Comparison of ENCODE assay signal across 10 mouse cellular contexts in genomic region chr11:101971410-101971809, GRCm38 (mm10). TPM values are rescaled to one million over a fixed set of nuclear protein-coding genes. Genes with fewer than 3 reads are reported as not detected.
DNase-seq lines count a peak whose midpoint lies in the region; ATAC-seq and TF ChIP-seq lines count a peak whose summit lies in the region.
"Had no signal": no experiment of that assay in that cellular context is flagged by ENCODE, and none has a peak within 500 bp of the region (broad histone marks: within the 10 kb centered on the region; RNA-seq: fewer than 3 reads in every experiment).

No protein-coding gene starts in this region.

- no peak overlapping the region for H3K9ac ChIP-seq in hindbrain, embryonic 16.5 days (ENCODE audit: low read depth, low read length)
- H3K9ac ChIP-seq in hindbrain, embryonic 14.5 days: no peak overlapping the region

- H3K27me3 ChIP-seq in Patski: peaks cover under 1% of the 10 kb centered on the region
- peaks cover 2% of the 10 kb centered on the region for H3K27me3 ChIP-seq in hindbrain, embryonic 16.5 days (replicated peaks; ENCODE audit: control insufficient read depth, insufficient read depth, low read length)
- H3K27me3 ChIP-seq in hindbrain, embryonic 14.5 days (ENCODE audit: control insufficient read depth, insufficient read depth, low read length): peaks cover 3% of the 10 kb centered on the region

- no peak overlapping the region for H3K4me3 ChIP-seq in lung, adult 2 months (replicated peaks; ENCODE audit: extremely low read depth, low read depth, low read length)
- no peak overlapping the region for H3K4me3 ChIP-seq in hindbrain, embryonic 16.5 days (ENCODE audit: low read length)
- no peak overlapping the region for H3K4me3 ChIP-seq in hindbrain, embryonic 14.5 days (replicated peaks; ENCODE audit: low read length)

- TF ChIP-seq CTCF in Patski (IDR thresholded peaks at IDR 0.05): peak; percentile 90
- TF ChIP-seq CTCF in lung, adult 2 months (IDR thresholded peaks at IDR 0.05; ENCODE audit: insufficient read depth, low read length): peak; percentile 73

- no peaks in the 10 kb centered on the region for H3K4me1 ChIP-seq in lung, adult 2 months (ENCODE audit: control insufficient read depth, insufficient read depth, low read length)
- H3K4me1 ChIP-seq in hindbrain, embryonic 16.5 days (ENCODE audit: control insufficient read depth, insufficient read depth, low read depth, low read length): no peaks in the 10 kb centered on the region
- no peaks in the 10 kb centered on the region for H3K4me1 ChIP-seq in hindbrain, embryonic 14.5 days (replicated peaks; ENCODE audit: control insufficient read depth, insufficient read depth, low read length)

- CTCF ChIA-PET in Patski (lab: Charles Lee): no interaction called here

- WGBS in lung, adult 2 months: 39% methylated on average over 3 of the region's 3 CpGs
- 57% methylated on average over 3 of the region's 3 CpGs for WGBS in hindbrain, embryonic 16.5 days
- WGBS in hindbrain, embryonic 14.5 days: 55% methylated on average over 3 of the region's 3 CpGs

- ATAC-seq in Patski: no peak
- no peak for ATAC-seq in hindbrain, embryonic 16.5 days
- no peak for ATAC-seq in hindbrain, embryonic 14.5 days (ENCODE audit: low FRiP score)

- no peak overlapping the region for H3K4me2 ChIP-seq in hindbrain, embryonic 16.5 days (ENCODE audit: low read length)
- H3K4me2 ChIP-seq in hindbrain, embryonic 14.5 days (replicated peaks): no peak overlapping the region

- no peaks in the 10 kb centered on the region; the same call in 1 of the 2 replicates for H3K36me3 ChIP-seq in hindbrain, embryonic 16.5 days (ENCODE audit: control insufficient read depth, insufficient read depth, low read length)
- no peaks in the 10 kb centered on the region for H3K36me3 ChIP-seq in hindbrain, embryonic 14.5 days (replicated peaks; ENCODE audit: control insufficient read depth, insufficient read depth)

- TF ChIP-seq POLR2A in lung, adult 2 months (IDR thresholded peaks at IDR 0.05; ENCODE audit: borderline replicate concordance, extremely low read depth, low read depth, low read length): no peak

- peak; percentile 93 for DNase-seq in heart, adult 11 months
- DNase-seq in heart, adult 8-10 months (ENCODE audit: low spot score): no peak
- peak; percentile 52 for DNase-seq in 3134 (ENCODE audit: extremely low read depth, insufficient read length, low spot score)
- no peak for DNase-seq in Patski (ENCODE audit: low read depth, low spot score)
- peak; percentile 51 for DNase-seq in lung, adult 2 months
- no peak for DNase-seq in right cerebral cortex, postnatal 4 days
- DNase-seq in hindbrain, embryonic 14.5 days (ENCODE audit: low spot score): no peak

- H3K9me3 ChIP-seq in hindbrain, embryonic 16.5 days (ENCODE audit: control insufficient read depth, low read length): no peaks in the 10 kb centered on the region
- H3K9me3 ChIP-seq in hindbrain, embryonic 14.5 days (ENCODE audit: control insufficient read depth, low read length): no peaks in the 10 kb centered on the region

- no peak overlapping the region for H3K27ac ChIP-seq in hindbrain, embryonic 16.5 days (ENCODE audit: low read depth, low read length)
- no peak overlapping the region for H3K27ac ChIP-seq in hindbrain, embryonic 14.5 days

- in situ Hi-C loops in Patski (cut with MboI; ENCODE audit: low pct_unique_long_range_greater_than_20kb): no loop called here

- POLR2A ChIA-PET in Patski (lab: Charles Lee): no interaction called here

RNA-seq across cellular contexts. Expression of gene Sost, which starts 4.6 kb away (rescaled TPM):
- total RNA-seq in heart, adult 8-10 months (2022): 1 to 10 TPM in 3 of 4 experiments, under 1 TPM in 1; 0.65 to 1.9 (median 1.2) TPM
- polyA plus RNA-seq in Patski (2021): not detected
- 2.0 and 2.2 TPM in 2 replicates for polyA plus RNA-seq in lung, adult 2 months (2012; rRNA removed)
- 0.10 and 0.12 TPM in 2 replicates for polyA plus RNA-seq in hindbrain, embryonic 16.5 days (2015; fragmentation: Nextera tagmentation; extraction: Ambion mirVana)
- polyA plus RNA-seq in hindbrain, embryonic 14.5 days (2014; fragmentation: Nextera tagmentation; extraction: Ambion mirVana): not detected in 2 replicates
- polyA plus RNA-seq: stomach, embryonic 16.5 days had no signal

RNA-seq across cellular contexts. Expression of gene Cfap97d1, which starts 12.7 kb away (rescaled TPM):
- total RNA-seq in heart, adult 8-10 months (2022): not detected
- polyA plus RNA-seq in Patski (2021): not detected
- polyA plus RNA-seq in lung, adult 2 months (2012; rRNA removed): not detected in 2 replicates
- not detected in 2 replicates for polyA plus RNA-seq in hindbrain, embryonic 16.5 days (2015; fragmentation: Nextera tagmentation; extraction: Ambion mirVana)
- not detected in 2 replicates for polyA plus RNA-seq in hindbrain, embryonic 14.5 days (2014; fragmentation: Nextera tagmentation; extraction: Ambion mirVana)
- polyA plus RNA-seq: heart, embryonic 14.5 days; stomach, embryonic 16.5 days had no signal

RNA-seq across cellular contexts. Expression of gene Dusp3, which starts 15.4 kb away (rescaled TPM):
- 100 to 1,000 TPM; 107 to 186 (median 147) TPM for total RNA-seq in heart, adult 8-10 months (2022)
- 95.7 TPM for polyA plus RNA-seq in Patski (2021)
- 176 and 296 TPM in 2 replicates for polyA plus RNA-seq in lung, adult 2 months (2012; rRNA removed)
- 32.1 and 33.4 TPM in 2 replicates for polyA plus RNA-seq in hindbrain, embryonic 16.5 days (2015; fragmentation: Nextera tagmentation; extraction: Ambion mirVana)
- 24.0 and 24.7 TPM in 2 replicates for polyA plus RNA-seq in hindbrain, embryonic 14.5 days (2014; fragmentation: Nextera tagmentation; extraction: Ambion mirVana)

RNA-seq across cellular contexts. Expression of gene Mpp3, which starts 56.9 kb away (rescaled TPM):
- total RNA-seq in heart, adult 8-10 months (2022): 1 to 10 TPM in 3 of 4 experiments, under 1 TPM in 1; 0.92 to 2.6 (median 1.5) TPM
- 5.2 TPM for polyA plus RNA-seq in Patski (2021)
- 2.4 and 4.0 TPM in 2 replicates for polyA plus RNA-seq in lung, adult 2 months (2012; rRNA removed)
- 59.3 and 62.7 TPM in 2 replicates for polyA plus RNA-seq in hindbrain, embryonic 16.5 days (2015; fragmentation: Nextera tagmentation; extraction: Ambion mirVana)
- 53.5 and 57.2 TPM in 2 replicates for polyA plus RNA-seq in hindbrain, embryonic 14.5 days (2014; fragmentation: Nextera tagmentation; extraction: Ambion mirVana)

Comparison
In these comparisons a context has a peak if more than half of its experiments do, and no peak if none do; other contexts are left out.
1. DNase-seq: peak in heart, adult 11 months (single experiment), 3134 (single experiment) and lung, adult 2 months (single experiment); none in heart, adult 8-10 months (single experiment), Patski (single experiment), right cerebral cortex, postnatal 4 days (single experiment) and hindbrain, embryonic 14.5 days (single experiment).